In genomic region chr1:133966044-133966443, GRCm38 (mm10) we compare ENCODE assay signal across 12 mouse cellular contexts. TPM values are rescaled to one million over a fixed set of nuclear protein-coding genes. Genes with fewer than 3 reads are reported as not detected.
DNase-seq lines count a peak whose midpoint lies in the region; ATAC-seq and TF ChIP-seq lines count a peak whose summit lies in the region.
"Had no signal": no experiment of that assay in that cellular context is flagged by ENCODE, and none has a peak within 500 bp of the region (broad histone marks: within the 10 kb centered on the region; RNA-seq: fewer than 3 reads in every experiment).

No protein-coding gene starts in this region.

- H3K36me3 ChIP-seq in lung, embryonic 15.5 days: no peaks in the 10 kb centered on the region
- H3K36me3 ChIP-seq in limb, embryonic 15.5 days: no peaks in the 10 kb centered on the region
- H3K36me3 ChIP-seq in stomach, postnatal 0 days (ENCODE audit: control insufficient read depth, insufficient read depth, low read length): no peaks in the 10 kb centered on the region
- H3K36me3 ChIP-seq: hindbrain, embryonic 13.5 days; midbrain, embryonic 13.5 days had no signal

- H3K4me1 ChIP-seq in lung, embryonic 15.5 days: peaks cover 72% of the 10 kb centered on the region
- peaks cover 36% of the 10 kb centered on the region for H3K4me1 ChIP-seq in limb, embryonic 15.5 days
- H3K4me1 ChIP-seq in stomach, postnatal 0 days (replicated peaks; ENCODE audit: control insufficient read depth, insufficient read depth): peaks cover 19% of the 10 kb centered on the region

- TF ChIP-seq EP300 in stomach, postnatal 0 days (optimal IDR thresholded peaks at IDR 0.05): no peak

- peak overlapping the region; percentile 81 for H3K27ac ChIP-seq in lung, embryonic 15.5 days
- H3K27ac ChIP-seq in limb, embryonic 15.5 days: peak overlapping the region; percentile 76
- peak overlapping the region; percentile 88 for H3K27ac ChIP-seq in stomach, postnatal 0 days (replicated peaks)
- H3K27ac ChIP-seq: hindbrain, embryonic 13.5 days; midbrain, embryonic 13.5 days had no signal

- H3K4me2 ChIP-seq in lung, embryonic 15.5 days: no peak overlapping the region
- H3K4me2 ChIP-seq in limb, embryonic 15.5 days: no peak overlapping the region
- no peak overlapping the region for H3K4me2 ChIP-seq in stomach, postnatal 0 days (replicated peaks; ENCODE audit: low read depth)
- H3K4me2 ChIP-seq: hindbrain, embryonic 13.5 days; midbrain, embryonic 13.5 days had no signal

- WGBS in lung, embryonic 15.5 days: 11% methylated on average over 2 of the region's 2 CpGs
- WGBS in limb, embryonic 15.5 days: 59% methylated on average over 2 of the region's 2 CpGs
- 39% methylated on average over 2 of the region's 2 CpGs for whole genome bisulfite sequencing in stomach, postnatal 0 days

- no peaks in the 10 kb centered on the region for H3K27me3 ChIP-seq in lung, embryonic 15.5 days
- no peaks in the 10 kb centered on the region for H3K27me3 ChIP-seq in limb, embryonic 15.5 days
- H3K27me3 ChIP-seq in stomach, postnatal 0 days (ENCODE audit: control insufficient read depth, insufficient read depth, low read length): no peaks in the 10 kb centered on the region
- H3K27me3 ChIP-seq: midbrain, embryonic 13.5 days had no signal

- H3K9me3 ChIP-seq in lung, embryonic 15.5 days: no peaks in the 10 kb centered on the region
- no peaks in the 10 kb centered on the region for H3K9me3 ChIP-seq in limb, embryonic 15.5 days
- H3K9me3 ChIP-seq in stomach, postnatal 0 days (ENCODE audit: control insufficient read depth, low read length): no peaks in the 10 kb centered on the region
- H3K9me3 ChIP-seq: hindbrain, embryonic 13.5 days; midbrain, embryonic 13.5 days had no signal

- H3K4me3 ChIP-seq in lung, embryonic 15.5 days: no peak overlapping the region
- H3K4me3 ChIP-seq in limb, embryonic 15.5 days: no peak overlapping the region
- H3K4me3 ChIP-seq in stomach, postnatal 0 days (ENCODE audit: low read depth, low read length): no peak overlapping the region
- H3K4me3 ChIP-seq: hindbrain, embryonic 13.5 days; midbrain, embryonic 13.5 days had no signal

- DNase-seq in kidney, adult 18-20 months: peak; percentile 6
- no peak for DNase-seq in kidney, postnatal 10 days
- no peak for DNase-seq in lung, postnatal 25 days (ENCODE audit: low spot score)
- DNase-seq in stomach, postnatal 0 days (ENCODE audit: low spot score): no peak
- DNase-seq in embryo, embryonic 10.5 days (ENCODE audit: low spot score): no peak
- no peak for DNase-seq in spleen, adult 18-20 months
- DNase-seq: cerebellum, postnatal 10 days had no signal

- peak; percentile 20; the same call in 1 of the 2 replicates for ATAC-seq in lung, embryonic 15.5 days (ENCODE audit: borderline replicate concordance, extremely low read depth, low FRiP score, low TSS enrichment)
- ATAC-seq in limb, embryonic 15.5 days (ENCODE audit: insufficient number of reproducible peaks, low FRiP score, low TSS enrichment, low read depth): no peak
- ATAC-seq in stomach, postnatal 0 days (ENCODE audit: low FRiP score, low TSS enrichment): no peak
- ATAC-seq: intestine, postnatal 0 days; midbrain, embryonic 13.5 days had no signal

- no peak overlapping the region for H3K9ac ChIP-seq in lung, embryonic 15.5 days
- no peak overlapping the region for H3K9ac ChIP-seq in limb, embryonic 15.5 days
- no peak overlapping the region for H3K9ac ChIP-seq in stomach, postnatal 0 days (ENCODE audit: low read length)
- H3K9ac ChIP-seq: hindbrain, embryonic 13.5 days; midbrain, embryonic 13.5 days had no signal

- TF ChIP-seq CTCF in stomach, postnatal 0 days (IDR thresholded peaks at IDR 0.05; ENCODE audit: low read depth): no peak

RNA-seq across cellular contexts. Expression of gene Prelp, which starts 44.8 kb away (rescaled TPM):
- polyA plus RNA-seq in lung, embryonic 15.5 days (2015; fragmentation: Nextera tagmentation; extraction: Ambion mirVana): 17.1 and 19.6 TPM in 2 replicates
- 17.9 and 20.3 TPM in 2 replicates for polyA plus RNA-seq in limb, embryonic 15.5 days (2015; fragmentation: Nextera tagmentation; extraction: Ambion mirVana)
- 4.7 and 5.3 TPM in 2 replicates for polyA plus RNA-seq in stomach, postnatal 0 days (2015; fragmentation: Nextera tagmentation; extraction: Ambion mirVana)

RNA-seq across cellular contexts. Expression of gene Optc, which starts 58.2 kb away (rescaled TPM):
- 0.67 and 0.81 TPM in 2 replicates for polyA plus RNA-seq in lung, embryonic 15.5 days (2015; fragmentation: Nextera tagmentation; extraction: Ambion mirVana)
- 0.71 and 0.83 TPM in 2 replicates for polyA plus RNA-seq in limb, embryonic 15.5 days (2015; fragmentation: Nextera tagmentation; extraction: Ambion mirVana)
- 1.3 and 1.6 TPM in 2 replicates for polyA plus RNA-seq in stomach, postnatal 0 days (2015; fragmentation: Nextera tagmentation; extraction: Ambion mirVana)
